Mouse (Mus musculus) gastrocnemius, postnatal 36 days (tissue): ENCODE results near the gene Nek10. TPM values are rescaled to one million over a fixed set of nuclear protein-coding genes. Genes with fewer than 3 reads are reported as not detected.
"Not testable (repeated sequence)": the region's sequence is repeated elsewhere in the genome, so short reads cannot be mapped to it uniquely, and the experiment has no call there.

Experiments used
- DNase-seq, 2 experiments: peaks; one replicate each; pipeline ENCODE4 v3.0.0; 2022
- intact Hi-C: fragments of 180-260 bp; cut with DNase I; formaldehyde crosslinking; loops from one replicate; pipeline ENCODE4 v1.15.1; 2025
- long read RNA-seq, 2 experiments: library from polyadenylated mRNA; stranded (forward); transcript quantifications; one replicate each; pipeline ENCODE4 v2.0.0; 2021
- total RNA-seq, 2 experiments: library from RNA; stranded (reverse); gene quantifications; 2 replicates each; pipeline ENCODE4 v1.2.3; 2021

The Nek10 gene
- total RNA-seq: under 1 TPM in 1 of 2 experiments, not detected in 1; 0.07 TPM
- long read RNA-seq, experiment 1: 0 reads
- long read RNA-seq, experiment 2: 0 reads

GRCm38 (mm10) chr14:14803115-14803514 is at the start of gene Nek10:
Gene Nek10, plus strand, starts transcription at chr14:14803415.
- intact Hi-C loops: not testable (repeated sequence)

GRCm38 (mm10) chr14:14781169-14781568 is 22.0 kb upstream of the Nek10 start:
- intact Hi-C loops: no loop called here
- no peak for DNase-seq

More at GRCm38 (mm10) chr14:14803115-14803514, at the start of gene Nek10:
- not testable (repeated sequence) for DNase-seq

DNA sequence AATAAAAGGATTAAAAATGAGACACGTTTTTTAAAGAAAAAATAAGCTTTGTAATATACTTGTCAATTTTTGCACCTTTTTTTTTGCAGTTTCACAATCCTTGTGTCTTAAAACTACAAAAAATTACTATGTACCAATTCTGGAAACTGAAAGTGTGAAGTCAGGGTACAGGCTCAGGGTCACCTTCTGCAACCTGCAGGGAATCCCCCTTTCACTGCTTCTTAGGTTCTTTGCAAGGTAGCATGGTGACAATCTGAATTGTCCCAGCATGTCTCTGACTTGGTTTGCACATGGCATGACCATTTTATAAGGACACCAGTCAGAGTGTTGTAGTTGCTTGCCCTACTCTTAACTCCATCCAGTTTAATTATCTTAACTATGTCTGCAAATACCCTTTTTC is 19.0 kb upstream of the Nek10 start:
- intact Hi-C loops: no loop called here
- DNase-seq: no peak

GRCm38 (mm10) chr14:14786979-14787378 is 16.2 kb upstream of the Nek10 start:
- no peak for DNase-seq
- intact Hi-C loops: no loop called here

- intact Hi-C loops: no loop called here
- DNase-seq: no peak
Measured at GRCm38 (mm10) chr14:14789840-14790470, 13.3 kb upstream of the Nek10 start.

DNA sequence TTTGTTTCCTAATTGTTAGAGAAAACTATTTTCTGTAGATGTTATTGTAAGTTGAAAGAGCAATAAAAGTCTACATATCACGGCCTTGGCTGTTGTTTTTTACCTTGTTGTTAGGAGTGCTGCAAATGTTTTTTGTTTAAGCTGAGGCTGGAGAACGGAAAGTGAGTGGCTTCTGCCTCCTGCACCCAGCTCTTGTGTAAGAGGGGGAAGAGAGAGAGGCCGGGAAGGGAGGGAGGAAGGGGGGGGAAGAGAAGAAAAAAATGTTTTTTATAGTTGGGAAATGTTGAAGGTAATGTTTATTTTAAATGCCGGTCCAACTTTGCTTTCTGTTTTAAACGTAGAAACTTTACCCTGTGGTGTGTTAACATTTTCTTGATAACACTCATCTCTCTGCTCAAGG is 3.4 kb upstream of the Nek10 start:
- no peak for DNase-seq
- intact Hi-C loops: no loop called here

- intact Hi-C loops: no loop called here
Measured at GRCm38 (mm10) chr14:14800332-14800731, 2.9 kb upstream of the Nek10 start.

GRCm38 (mm10) chr14:14800810-14801209 is 2.4 kb upstream of the Nek10 start:
- intact Hi-C loops: no loop called here

More at GRCm38 (mm10) chr14:14800332-14800731, 2.9 kb upstream of the Nek10 start:
- no peak for DNase-seq

GRCm38 (mm10) chr14:14803921-14804517 is 804 bp downstream of the Nek10 start:
- no peak for DNase-seq
- intact Hi-C loops: no loop called here

More at GRCm38 (mm10) chr14:14800810-14801209, 2.4 kb upstream of the Nek10 start:
- no peak for DNase-seq

- no peak for DNase-seq
- intact Hi-C loops: no loop called here
Measured at GRCm38 (mm10) chr14:14804518-14805212, 1.4 kb downstream of the Nek10 start.

GRCm38 (mm10) chr14:14832520-14833240 is 29.5 kb downstream of the Nek10 start:
- intact Hi-C loops: no loop called here
- peak; percentile 65 to 85 for DNase-seq

DNA sequence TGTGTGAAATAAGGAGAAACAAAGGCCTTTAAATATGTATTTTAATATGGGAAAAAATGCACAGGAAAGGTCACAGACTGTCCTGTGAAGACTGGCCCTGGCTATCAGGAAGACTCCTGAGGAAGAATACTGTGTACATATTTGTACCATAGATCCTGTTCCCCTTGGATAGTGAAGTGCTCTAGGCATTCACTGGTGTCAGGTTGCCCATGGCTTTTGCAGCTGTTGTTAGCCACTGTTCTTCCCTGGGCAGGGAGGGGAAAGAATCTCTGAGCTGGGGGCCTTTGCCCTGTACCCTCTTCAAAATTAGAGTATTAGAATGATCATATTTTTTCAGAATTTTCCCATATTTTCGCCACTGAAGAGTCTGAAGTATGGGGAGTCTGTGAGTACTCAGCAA is 30.3 kb downstream of the Nek10 start:
- intact Hi-C loops: no loop called here

GRCm38 (mm10) chr14:14834266-14834665 is 31.1 kb downstream of the Nek10 start:
- no peak for DNase-seq
- intact Hi-C loops: no loop called here

More for the DNA sequence above, 30.3 kb downstream of the Nek10 start:
- no peak for DNase-seq

DNA sequence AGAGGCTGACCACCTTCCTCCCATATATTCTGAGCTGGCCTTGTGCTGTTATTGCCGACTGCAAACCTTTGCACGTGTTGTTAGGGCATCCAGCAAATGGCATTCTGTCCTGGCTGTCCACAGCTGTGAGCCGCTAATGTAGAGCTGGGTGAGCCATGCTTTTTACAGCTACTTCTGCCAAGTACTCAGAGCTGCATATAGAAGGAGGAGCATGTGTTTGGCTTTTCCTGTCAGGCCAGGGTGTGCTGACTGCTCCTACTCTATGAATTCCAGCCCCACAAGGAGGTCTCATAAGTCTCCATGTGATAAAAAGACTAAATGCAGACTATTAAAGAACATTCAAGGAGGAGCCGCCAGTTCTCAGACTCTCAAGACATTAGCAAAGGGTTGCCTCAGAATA is 34.4 kb downstream of the Nek10 start:
- intact Hi-C loops: no loop called here
- DNase-seq: no peak

DNA sequence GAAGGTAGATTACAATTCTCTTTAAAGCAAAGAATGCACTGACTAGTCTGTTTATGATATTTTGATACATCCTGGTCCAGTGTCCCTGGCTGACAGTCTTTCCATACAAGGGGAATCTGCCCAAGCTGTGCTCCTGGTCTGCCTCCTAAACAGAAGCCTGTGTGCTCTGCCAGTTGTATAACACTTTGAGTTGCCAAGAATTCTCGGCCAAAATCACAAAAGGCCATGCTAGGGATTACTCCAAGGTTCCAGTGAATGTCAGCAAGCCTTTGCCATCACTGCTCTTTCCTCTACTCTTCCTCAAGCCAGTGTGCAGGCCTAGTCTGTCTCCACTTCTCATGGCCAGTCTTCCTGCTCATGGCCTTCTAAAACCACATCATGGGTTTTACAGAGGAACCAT is 34.9 kb downstream of the Nek10 start:
- intact Hi-C loops: no loop called here
- DNase-seq: no peak

DNA sequence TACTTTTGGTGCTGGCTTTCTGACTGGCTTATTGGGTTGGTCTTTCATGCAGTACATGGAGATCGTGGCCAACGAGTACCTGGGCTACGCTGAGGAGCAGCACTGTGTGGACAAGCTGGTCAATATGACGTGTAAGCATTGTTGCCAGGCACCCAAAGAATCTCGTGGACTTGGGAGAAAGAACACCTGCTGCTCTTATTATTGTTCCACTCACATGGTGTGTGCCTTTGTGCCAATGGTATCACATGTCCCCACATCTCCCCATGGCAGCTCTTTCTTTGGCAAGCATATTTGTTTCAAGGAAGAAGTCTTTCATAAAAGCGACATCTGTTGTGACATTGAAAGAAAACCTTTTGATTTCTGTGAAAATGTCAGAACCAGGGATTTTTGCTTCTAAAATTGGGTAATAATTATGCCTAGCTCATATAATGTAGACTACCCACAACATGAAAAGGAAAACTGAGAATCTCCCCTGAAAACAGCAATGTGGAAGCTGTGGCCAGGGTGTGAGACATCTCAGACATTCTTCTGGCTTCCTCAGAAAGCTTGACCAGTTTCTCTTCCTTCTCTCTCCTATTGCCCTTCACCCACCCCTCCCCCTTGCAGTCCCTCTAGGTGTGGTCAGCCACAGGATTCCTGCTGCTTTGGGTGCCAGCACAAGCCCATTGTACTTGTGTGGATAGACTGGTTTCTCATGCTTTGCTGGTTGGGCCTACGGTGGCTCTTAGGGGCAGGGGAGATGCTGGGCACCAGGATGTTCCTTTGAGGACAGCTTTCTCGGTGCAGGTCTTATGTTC is 39.7 kb downstream of the Nek10 start:
- intact Hi-C loops: no loop called here
- DNase-seq: no peak

DNA sequence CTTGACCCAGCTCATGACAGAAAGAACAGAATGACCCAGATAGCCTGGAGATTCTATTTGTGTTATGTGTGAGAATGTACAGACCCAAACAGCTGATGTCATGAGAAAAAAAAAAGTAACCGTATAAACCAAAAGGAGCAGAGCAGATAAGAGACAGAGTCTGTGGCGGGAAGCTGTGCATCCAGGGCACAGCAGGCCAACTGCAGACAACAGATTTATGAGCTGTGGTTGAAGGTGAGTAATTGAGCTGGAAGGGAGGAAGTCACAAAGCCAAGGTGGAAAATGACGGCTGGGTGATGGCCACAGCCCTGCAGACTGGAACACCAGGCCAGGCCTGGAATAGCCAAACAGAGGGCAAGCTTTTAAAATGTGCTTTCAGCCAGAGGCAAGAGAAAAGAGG is 49.6 kb downstream of the Nek10 start:
- intact Hi-C loops: no loop called here
- DNase-seq: no peak

DNA sequence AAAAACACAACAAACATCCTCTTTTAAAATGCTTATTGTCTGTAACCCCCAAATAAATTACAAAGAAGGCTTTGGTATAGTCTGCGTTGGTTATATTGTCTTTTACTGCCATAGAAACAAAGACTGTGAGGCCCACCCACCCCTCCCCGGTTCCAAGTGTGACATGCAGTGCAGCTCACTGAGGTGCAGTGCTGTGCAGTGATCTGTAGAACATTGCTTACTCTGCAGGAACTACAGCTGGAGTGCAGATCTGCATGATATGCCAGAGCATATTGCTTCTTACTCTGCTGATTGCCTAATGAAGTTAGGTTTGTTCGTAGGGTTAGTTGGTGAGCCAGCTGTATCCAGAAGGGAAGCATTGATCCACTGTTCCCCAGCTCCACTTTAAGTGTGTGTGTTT is 57.1 kb downstream of the Nek10 start:
- DNase-seq: no peak
- intact Hi-C loops: loop anchor here (5.0 kb wide), 1 partner anchor 127 kb away; no protein-coding TSS in a partner anchor

DNA sequence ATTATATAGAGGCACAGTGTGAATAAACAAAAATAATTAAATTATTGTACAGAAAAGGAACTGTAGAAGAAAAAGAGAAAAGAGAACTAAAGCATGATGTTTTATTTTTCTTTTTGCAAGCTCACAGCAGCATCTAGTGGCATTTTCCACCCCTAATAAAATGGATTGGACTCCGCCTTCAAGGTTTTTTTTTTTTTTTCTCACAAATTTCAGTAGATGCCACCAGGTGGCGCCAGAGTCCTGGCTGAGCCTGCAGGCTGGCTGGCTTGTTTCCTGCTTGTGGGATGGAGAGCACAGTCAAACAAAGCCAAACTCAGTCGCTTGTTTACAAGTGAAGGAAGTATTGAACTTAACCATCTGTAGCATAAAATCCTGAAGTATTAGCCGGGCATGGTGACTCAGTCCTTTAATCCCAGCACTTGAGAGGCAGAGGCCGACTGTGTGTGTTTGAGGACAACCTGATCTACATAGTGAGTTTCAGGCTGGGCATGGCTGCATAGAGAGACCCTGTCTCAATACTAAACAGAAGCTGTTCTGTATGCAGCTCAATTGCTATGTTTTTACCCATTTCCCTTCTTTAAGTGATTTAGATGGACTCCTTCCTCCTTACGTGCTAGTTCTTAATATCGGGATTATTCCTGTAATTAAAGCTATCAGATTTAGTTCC is 60.6 kb downstream of the Nek10 start:
- intact Hi-C loops: loop anchor here (2.0 to 5.0 kb wide), 2 partner anchors 41 to 123 kb away; no protein-coding TSS in a partner anchor
- DNase-seq: peak; percentile 68 to 69
